Mouse (Mus musculus): ENCODE data around the gene Dync1h1. TPM values are rescaled to one million over a fixed set of nuclear protein-coding genes. Genes with fewer than 3 reads are reported as not detected.
"Not testable (repeated sequence)": the region's sequence is repeated elsewhere in the genome, so short reads cannot be mapped to it uniquely, and the experiment has no call there.

Gene Dync1h1
- polyA plus RNA-seq, 1 experiment, result 83.5 TPM

DNA sequence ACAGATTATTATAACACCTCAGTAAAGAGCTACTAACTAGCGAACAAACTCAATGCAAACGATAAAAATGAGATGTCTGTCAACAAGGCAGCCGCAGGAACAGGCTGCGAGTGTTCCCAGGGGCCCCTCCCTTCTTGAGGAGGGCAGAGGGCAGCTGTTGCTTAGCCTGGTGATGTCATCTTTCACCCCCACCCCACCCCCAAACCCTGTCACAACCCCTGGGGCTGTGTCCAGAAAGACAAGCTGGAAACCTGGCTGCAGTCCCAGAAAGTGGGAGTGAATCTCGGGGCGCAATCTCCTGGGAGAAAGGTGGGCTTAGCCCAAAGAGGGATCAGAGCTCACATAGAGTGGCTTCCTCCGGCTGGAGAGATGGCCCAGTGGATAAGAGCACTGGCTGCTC lies 79.9 kb downstream of the Dync1h1 start:
- no peaks in the 10 kb centered on the region for H3K27me3 ChIP-seq (ENCODE audit: control insufficient read depth, insufficient read depth, insufficient read length)
- H3K4me3 ChIP-seq (ENCODE audit: insufficient read depth, poor library complexity, severe bottlenecking), result no peak overlapping the region
- no peak overlapping the region for H3ac ChIP-seq (ENCODE audit: control insufficient read depth, insufficient read length, low read depth)
- H3K36me3 ChIP-seq (ENCODE audit: control insufficient read depth, insufficient read depth), result peaks cover 9% of the 10 kb centered on the region
- TF ChIP-seq MYOD1 (IDR thresholded peaks at IDR 0.05; ENCODE audit: control insufficient read depth, insufficient read length, low read depth), result no peak
- TF ChIP-seq FOSL1 (IDR thresholded peaks at IDR 0.05; ENCODE audit: insufficient read depth, low read length, poor library complexity, severe bottlenecking), result no peak
- no peak for TF ChIP-seq MYOG (IDR thresholded peaks at IDR 0.05; ENCODE audit: control insufficient read depth, extremely low read depth, insufficient read length)
- TF ChIP-seq MAX (IDR thresholded peaks at IDR 0.05), result no peak
- TF ChIP-seq CTCF (IDR thresholded peaks at IDR 0.05; ENCODE audit: control insufficient read depth, insufficient read depth, insufficient read length), result no peak
- TF ChIP-seq CEBPB (IDR thresholded peaks at IDR 0.05; ENCODE audit: low read depth), result no peak
- TF ChIP-seq USF1 (IDR thresholded peaks at IDR 0.05; ENCODE audit: low read depth), result no peak
- H3K79me3 ChIP-seq (ENCODE audit: low read depth), result no peaks in the 10 kb centered on the region
- no peaks in the 10 kb centered on the region for H3K79me2 ChIP-seq (ENCODE audit: control insufficient read depth, insufficient read depth)

DNA sequence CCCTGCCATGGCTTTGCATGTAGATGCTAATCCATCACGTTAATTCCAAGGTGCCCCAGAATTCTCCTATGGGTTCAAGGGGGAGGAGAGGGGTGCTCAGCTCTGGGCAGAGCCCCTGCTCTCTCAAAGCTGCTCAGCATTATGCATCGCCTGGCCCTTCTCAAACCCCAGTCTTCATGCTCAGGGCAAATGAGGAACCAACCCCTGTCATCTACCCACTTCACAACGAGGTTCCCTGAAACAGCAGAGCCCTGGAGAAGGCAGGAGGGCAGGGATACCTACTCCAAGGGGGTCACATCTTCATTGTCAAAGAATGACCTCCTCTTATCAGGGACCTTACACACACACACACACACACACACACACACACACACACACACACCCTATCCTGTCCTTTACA lies 80.6 kb downstream of the Dync1h1 start:
- Histone ChIP-seq H3K27me3 (ENCODE audit: control insufficient read depth, insufficient read depth, insufficient read length) (no peaks in the 10 kb centered on the region), H3K4me3 (ENCODE audit: insufficient read depth, poor library complexity, severe bottlenecking) (no peak overlapping the region), H3ac (ENCODE audit: control insufficient read depth, insufficient read length, low read depth) (no peak overlapping the region), H3K79me2 (ENCODE audit: control insufficient read depth, insufficient read depth) (no peaks in the 10 kb centered on the region), H3K36me3 (ENCODE audit: control insufficient read depth, insufficient read depth) (peaks cover 16% of the 10 kb centered on the region), H3K79me3 (ENCODE audit: low read depth) (no peaks in the 10 kb centered on the region)
- TF ChIP-seq MYOG (IDR thresholded peaks at IDR 0.05; ENCODE audit: control insufficient read depth, extremely low read depth, insufficient read length) (no peak), USF1 (IDR thresholded peaks at IDR 0.05; ENCODE audit: low read depth) (no peak), CEBPB (IDR thresholded peaks at IDR 0.05; ENCODE audit: low read depth) (no peak), MYOD1 (IDR thresholded peaks at IDR 0.05; ENCODE audit: control insufficient read depth, insufficient read length, low read depth) (no peak)

DNA sequence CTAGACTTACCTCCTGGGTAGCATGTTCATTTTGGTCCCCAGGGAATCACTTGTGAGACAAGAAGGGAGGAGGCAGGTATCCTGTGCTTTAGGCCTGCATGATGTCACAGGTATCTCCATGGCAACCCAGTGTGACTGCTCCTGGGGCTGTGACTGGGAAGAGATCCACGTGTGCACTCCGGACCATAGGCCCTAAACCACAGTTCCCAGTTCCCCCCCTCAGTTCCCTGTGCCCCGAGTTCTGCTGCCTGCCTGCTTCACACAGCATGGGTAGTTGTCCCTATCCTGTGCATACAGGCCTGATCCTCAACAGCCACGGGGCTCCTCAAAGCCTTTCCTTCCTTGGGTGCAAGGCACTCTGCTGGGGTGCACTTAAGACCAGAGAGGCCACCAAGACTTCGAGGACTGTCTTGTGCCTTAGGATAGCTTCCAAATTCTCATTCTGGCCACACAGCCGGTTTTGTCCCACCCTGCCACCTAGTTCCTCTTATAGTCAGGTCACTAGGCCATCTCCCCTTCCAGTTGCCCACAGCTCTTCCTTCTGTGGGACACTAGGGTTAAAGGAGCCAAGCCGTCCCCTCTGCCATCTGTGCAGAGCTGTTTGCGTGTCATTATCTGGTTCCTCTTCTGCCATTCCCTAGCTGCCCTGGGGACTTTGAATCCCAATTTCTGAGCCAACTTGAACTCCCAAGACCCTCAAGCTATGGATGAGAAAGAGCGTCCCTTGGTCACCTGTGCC lies 81.5 kb downstream of the Dync1h1 start, which contains the start of gene 1700001K19Rik:
Gene 1700001K19Rik, minus strand, starts transcription at position 59 of the 739 bp plus-strand sequence.
- no peak for TF ChIP-seq FOSL1 (IDR thresholded peaks at IDR 0.05; ENCODE audit: insufficient read depth, low read length, poor library complexity, severe bottlenecking)
- no peak for TF ChIP-seq CEBPB (IDR thresholded peaks at IDR 0.05; ENCODE audit: low read depth)
- TF ChIP-seq MYOG (IDR thresholded peaks at IDR 0.05; ENCODE audit: control insufficient read depth, extremely low read depth, insufficient read length), result no peak
- TF ChIP-seq MAX (IDR thresholded peaks at IDR 0.05), result no peak
- no peak for TF ChIP-seq MYOD1 (IDR thresholded peaks at IDR 0.05; ENCODE audit: control insufficient read depth, insufficient read length, low read depth)
- no peaks in the 10 kb centered on the region for H3K79me2 ChIP-seq (ENCODE audit: control insufficient read depth, insufficient read depth)
- H3K27me3 ChIP-seq (ENCODE audit: control insufficient read depth, insufficient read depth, insufficient read length), result no peaks in the 10 kb centered on the region
- peaks cover 20% of the 10 kb centered on the region for H3K36me3 ChIP-seq (ENCODE audit: control insufficient read depth, insufficient read depth)
- no peaks in the 10 kb centered on the region for H3K79me3 ChIP-seq (ENCODE audit: low read depth)
- no peak within 1 kb of the TSS for H3ac ChIP-seq (ENCODE audit: control insufficient read depth, insufficient read length, low read depth)
- H3K4me3 ChIP-seq (ENCODE audit: insufficient read depth, poor library complexity, severe bottlenecking), result no peak within 1 kb of the TSS

DNA sequence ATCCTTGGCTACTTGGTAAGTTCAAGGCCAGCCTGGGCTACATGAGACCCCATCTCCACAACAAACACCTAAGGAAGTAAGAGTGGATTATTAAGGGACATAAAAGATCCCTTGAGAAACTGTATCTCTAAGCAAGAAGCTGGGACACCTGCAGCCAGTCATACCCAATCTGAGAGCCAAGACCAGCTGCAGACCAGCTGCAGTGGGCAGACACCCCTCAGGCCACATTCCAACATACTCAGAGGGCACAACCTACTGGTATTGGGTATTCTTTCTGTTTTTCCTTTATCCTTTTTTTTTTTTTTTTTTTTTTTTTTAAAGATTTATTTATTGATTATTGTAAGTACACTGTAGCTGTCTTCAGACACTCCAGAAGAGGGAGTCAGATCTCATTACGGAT lies 82.3 kb downstream of the Dync1h1 start:
- Histone ChIP-seq H3K79me3 (ENCODE audit: low read depth) (no peaks in the 10 kb centered on the region), H3K79me2 (ENCODE audit: control insufficient read depth, insufficient read depth) (no peaks in the 10 kb centered on the region), H3K27me3 (ENCODE audit: control insufficient read depth, insufficient read depth, insufficient read length) (no peaks in the 10 kb centered on the region), H3K36me3 (ENCODE audit: control insufficient read depth, insufficient read depth) (peaks cover 26% of the 10 kb centered on the region), H3ac (ENCODE audit: control insufficient read depth, insufficient read length, low read depth) (no peak overlapping the region), H3K4me3 (ENCODE audit: insufficient read depth, poor library complexity, severe bottlenecking) (no peak overlapping the region)
- TF ChIP-seq CTCF (IDR thresholded peaks at IDR 0.05; ENCODE audit: control insufficient read depth, insufficient read depth, insufficient read length) (no peak), CEBPB (IDR thresholded peaks at IDR 0.05; ENCODE audit: low read depth) (no peak), MYOD1 (IDR thresholded peaks at IDR 0.05; ENCODE audit: control insufficient read depth, insufficient read length, low read depth) (no peak), MAX (IDR thresholded peaks at IDR 0.05) (no peak), MYOG (IDR thresholded peaks at IDR 0.05; ENCODE audit: control insufficient read depth, extremely low read depth, insufficient read length) (no peak), USF1 (IDR thresholded peaks at IDR 0.05; ENCODE audit: low read depth) (no peak), FOSL1 (IDR thresholded peaks at IDR 0.05; ENCODE audit: insufficient read depth, low read length, poor library complexity, severe bottlenecking) (no peak)

DNA sequence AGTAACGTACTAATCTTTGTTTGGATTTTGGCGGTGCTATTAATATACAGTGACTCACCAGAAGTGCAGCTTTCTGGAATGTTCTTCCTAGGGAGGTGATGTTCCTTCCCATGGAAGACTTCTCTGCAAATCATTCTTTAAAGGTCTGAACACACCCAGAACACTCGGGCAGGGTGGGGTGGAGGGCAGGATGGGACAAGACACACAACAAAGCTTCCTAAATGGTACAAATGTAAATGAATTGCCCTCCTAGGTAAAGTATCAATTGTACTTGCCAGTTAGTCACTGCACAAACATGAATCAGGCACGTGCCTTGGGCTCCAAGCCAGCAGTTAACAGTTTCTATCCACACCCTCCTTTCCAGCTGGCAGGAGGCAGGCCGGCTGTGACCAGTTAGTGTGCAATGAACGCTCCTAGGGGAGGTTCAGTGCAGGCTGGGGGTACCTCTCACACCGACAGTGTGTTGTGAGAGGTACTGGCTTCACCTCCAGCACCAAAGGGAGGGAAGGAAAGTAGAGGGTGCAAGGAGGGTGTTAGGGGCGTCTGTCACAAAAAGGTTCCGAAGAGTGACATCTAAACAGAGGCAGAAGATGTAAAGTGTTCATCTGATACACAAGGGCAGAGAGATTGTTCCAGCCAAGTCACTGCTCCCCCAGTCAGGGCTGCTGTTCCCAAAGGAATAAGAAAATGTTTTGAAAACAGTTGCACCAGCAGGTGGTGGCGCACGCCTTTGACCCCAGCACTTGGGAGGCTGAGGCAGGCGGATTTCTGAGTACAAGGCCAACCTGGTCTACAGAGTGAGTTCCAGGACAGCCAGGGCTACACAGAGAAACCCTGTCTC lies 86.9 kb downstream of the Dync1h1 start:
- Histone ChIP-seq H3K36me3 (ENCODE audit: control insufficient read depth, insufficient read depth) (peaks cover 66% of the 10 kb centered on the region), H3K79me3 (ENCODE audit: low read depth) (peaks cover 3% of the 10 kb centered on the region), H3K27me3 (ENCODE audit: control insufficient read depth, insufficient read depth, insufficient read length) (no peaks in the 10 kb centered on the region), H3ac (ENCODE audit: control insufficient read depth, insufficient read length, low read depth) (no peak overlapping the region), H3K4me3 (ENCODE audit: insufficient read depth, poor library complexity, severe bottlenecking) (no peak overlapping the region), H3K79me2 (ENCODE audit: control insufficient read depth, insufficient read depth) (peaks cover 18% of the 10 kb centered on the region)
- TF ChIP-seq MAX (IDR thresholded peaks at IDR 0.05), result peak; percentile 82
- TF ChIP-seq USF1 (IDR thresholded peaks at IDR 0.05; ENCODE audit: low read depth), result peak; percentile 81
- TF ChIP-seq FOSL1 (IDR thresholded peaks at IDR 0.05; ENCODE audit: insufficient read depth, low read length, poor library complexity, severe bottlenecking), result peak; percentile 15
- TF ChIP-seq MYOD1 (IDR thresholded peaks at IDR 0.05; ENCODE audit: control insufficient read depth, insufficient read length, low read depth), result peak; percentile 23
- no peak for TF ChIP-seq MYOG (IDR thresholded peaks at IDR 0.05; ENCODE audit: control insufficient read depth, extremely low read depth, insufficient read length)
- no peak for TF ChIP-seq CTCF (IDR thresholded peaks at IDR 0.05; ENCODE audit: control insufficient read depth, insufficient read depth, insufficient read length)
- no peak for TF ChIP-seq CEBPB (IDR thresholded peaks at IDR 0.05; ENCODE audit: low read depth)

DNA sequence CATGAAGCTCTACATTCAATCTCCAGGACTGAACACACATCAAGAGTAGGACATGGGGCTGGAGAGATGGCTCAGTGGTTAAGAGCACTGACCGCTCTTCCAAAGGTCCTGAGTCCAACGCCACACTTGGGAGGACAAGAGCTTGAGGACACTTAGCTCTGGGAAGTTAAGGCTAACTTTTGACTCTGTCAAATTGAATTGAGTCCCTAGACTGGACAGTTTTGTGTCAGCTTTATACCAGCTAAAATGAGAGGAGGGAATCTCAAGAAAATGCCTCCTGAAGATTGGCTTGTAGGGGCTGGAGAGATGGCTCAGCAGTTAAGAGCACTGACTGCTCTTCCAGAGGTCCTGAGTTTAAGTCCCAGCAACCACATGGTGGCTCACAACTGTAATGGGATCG lies 87.7 kb downstream of the Dync1h1 start:
- H3K27me3 ChIP-seq (ENCODE audit: control insufficient read depth, insufficient read depth, insufficient read length); H3K4me3 ChIP-seq (ENCODE audit: insufficient read depth, poor library complexity, severe bottlenecking); H3K79me3 ChIP-seq (ENCODE audit: low read depth); H3ac ChIP-seq (ENCODE audit: control insufficient read depth, insufficient read length, low read depth): not testable (repeated sequence)
- H3K79me2 ChIP-seq (ENCODE audit: control insufficient read depth, insufficient read depth), result peaks cover 26% of the 10 kb centered on the region
- peaks cover 74% of the 10 kb centered on the region for H3K36me3 ChIP-seq (ENCODE audit: control insufficient read depth, insufficient read depth)
